Mouse (Mus musculus): Measurements from ENCODE around the gene Olfr1393.

DNA sequence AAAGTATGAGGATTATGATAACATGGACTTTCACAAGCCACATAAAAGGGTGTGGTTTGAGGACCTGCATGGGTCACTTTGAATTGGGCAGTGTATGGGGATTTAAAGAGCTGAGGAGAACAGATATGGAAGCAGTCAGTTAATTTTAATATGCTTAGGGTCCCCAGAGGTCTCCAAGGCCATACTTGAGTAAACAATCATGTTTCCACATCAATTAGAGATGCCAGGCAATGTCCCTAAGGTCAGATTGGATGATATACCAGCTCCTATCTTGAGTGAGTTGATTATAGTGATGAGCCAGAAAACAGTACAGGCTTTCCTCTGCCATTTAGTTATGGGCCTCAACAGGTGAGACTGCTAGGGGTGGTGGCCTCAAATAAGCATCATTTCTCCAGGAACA, 26.3 kb downstream of the Olfr1393 start, which contains the start of gene Olfr10:
- no peak for TF ChIP-seq CTCF (conservative IDR thresholded peaks at IDR 0.05; ENCODE audit: insufficient read depth, insufficient read length, low read depth, low read length)
- TF ChIP-seq POLR2A (IDR thresholded peaks at IDR 0.05; ENCODE audit: low read depth, low read length) = no peak

Measured in kidney, adult 2 months (tissue).